Mouse (Mus musculus): ENCODE results near the gene Cavin1.

GRCm38 (mm10) chr11:100908567-100908966 lies 62.1 kb downstream of the Cavin1 start:
- TF ChIP-seq GATA1 (IDR thresholded peaks at IDR 0.05; ENCODE audit: borderline replicate concordance, low read length): no peak
- TF ChIP-seq FLI1 (IDR thresholded peaks at IDR 0.05; ENCODE audit: low read length): no peak

All from megakaryocyte, embryonic 14.5 days (primary cell).